Mouse (Mus musculus) limb, embryonic 15.5 days (tissue): Measurements from ENCODE around the gene Dleu7. TPM values are rescaled to one million over a fixed set of nuclear protein-coding genes. Genes with fewer than 3 reads are reported as not detected.
A peak's percentile ranks its signal among the peaks of the same experiment; 100 is the strongest.

Experiments used
- ATAC-seq: fragments of 200-750 bp; cut with Nextera tagmentation; 2 replicates; pipeline ENCODE4 v1.8.0; 2017; ENCODE audit warnings: low read depth, moderate TSS enrichment; ENCODE audit not compliant: insufficient number of reproducible peaks, low FRiP score, low TSS enrichment
- H3K27ac ChIP-seq: fragments of 300-500 bp; sonication (generic); 2 replicates; pipeline ENCODE4 v1.5.1; 2015; ENCODE audit warnings: moderate library complexity, mild to moderate bottlenecking, inconsistent platforms
- H3K27me3 ChIP-seq: fragments of 300-500 bp; sonication (generic); 2 replicates; pipeline ENCODE4 v1.6.1; 2015; ENCODE audit warnings: inconsistent platforms
- H3K36me3 ChIP-seq: fragments of 300-500 bp; sonication (generic); 2 replicates; pipeline ENCODE4 v1.6.1; 2015; ENCODE audit warnings: inconsistent platforms
- H3K4me1 ChIP-seq: fragments of 300-500 bp; sonication (generic); 2 replicates; pipeline ENCODE4 v1.6.1; 2015; ENCODE audit warnings: inconsistent platforms
- H3K4me2 ChIP-seq: fragments of 300-500 bp; sonication (generic); 2 replicates; pipeline ENCODE4 v1.6.1; 2015; ENCODE audit warnings: mild to moderate bottlenecking, inconsistent platforms
- H3K4me3 ChIP-seq: fragments of 300-500 bp; sonication (generic); 2 replicates; pipeline ENCODE4 v1.5.1; 2015; ENCODE audit warnings: mild to moderate bottlenecking, inconsistent platforms
- H3K9ac ChIP-seq: fragments of 300-500 bp; sonication (generic); 2 replicates; pipeline ENCODE4 v1.6.1; 2015; ENCODE audit warnings: inconsistent platforms
- H3K9me3 ChIP-seq: fragments of 300-500 bp; sonication (generic); 2 replicates; pipeline ENCODE4 v1.6.1; 2016; ENCODE audit warnings: inconsistent platforms
- WGBS: fragments of 180-500 bp; shearing (Covaris S2); methylation state at CpG from one replicate; pipeline ENCODE4 v1.1.7; 2015; 5-methylcytosine and 5-hydroxymethylcytosine counted together
- polyA plus RNA-seq: library from polyadenylated mRNA; unstranded; fragments of >200 nt; fragmentation: Nextera tagmentation; extraction: Ambion mirVana; gene quantifications from 2 replicates; pipeline ENCODE4 v1.2.1, GENCODE M21; 2015

Dleu7 gene
- polyA plus RNA-seq, 1 experiment from 2014 or later = 1.2 TPM

- Histone ChIP-seq H3K4me2 (no peak overlapping the region), H3K9me3 (no peaks in the 10 kb centered on the region), H3K4me1 (0 out of 2 replicates have a peak, but pooled peaks cover 6% of the 10 kb centered on the region), H3K9ac (no peak overlapping the region), H3K27ac (0 out of 2 replicates have a peak overlapping the region, but pooled peaks have one; percentile 43), H3K27me3 (no peaks in the 10 kb centered on the region), H3K36me3 (no peaks in the 10 kb centered on the region), H3K4me3 (no peak overlapping the region)
- 39% methylated on average over 5 of the region's 5 CpGs for WGBS
- ATAC-seq = peak; percentile 76; the same call in 1 of the 2 replicates
These were observed 30.6 kb upstream of the Dleu7 start for GRCm38 (mm10) chr14:62323457-62323856.

GRCm38 (mm10) chr14:62322581-62323344 is 29.9 kb upstream of the Dleu7 start:
- Histone ChIP-seq H3K4me3 (no peak overlapping the region), H3K4me1 (0 out of 2 replicates have a peak, but pooled peaks cover 6% of the 10 kb centered on the region), H3K4me2 (no peak overlapping the region), H3K9ac (no peak overlapping the region), H3K9me3 (no peaks in the 10 kb centered on the region), H3K27ac (no peak overlapping the region), H3K36me3 (no peaks in the 10 kb centered on the region), H3K27me3 (no peaks in the 10 kb centered on the region)
- 24% methylated on average over 6 of the region's 6 CpGs for WGBS
- peak; percentile 48; the same call in 1 of the 2 replicates for ATAC-seq

- no peak overlapping the region for H3K27ac ChIP-seq
- ATAC-seq = no peak
- no peaks in the 10 kb centered on the region for H3K27me3 ChIP-seq
- H3K4me2 ChIP-seq = no peak overlapping the region
- no peak overlapping the region for H3K9ac ChIP-seq
- no peak overlapping the region for H3K4me3 ChIP-seq
- 100% methylated on average over 1 of the region's 1 CpGs for WGBS
- H3K4me1 ChIP-seq = peaks cover 6% of the 10 kb centered on the region; the same call in 1 of the 2 replicates
- no peaks in the 10 kb centered on the region for H3K9me3 ChIP-seq
- no peaks in the 10 kb centered on the region for H3K36me3 ChIP-seq
These were observed 18.8 kb upstream of the Dleu7 start for GRCm38 (mm10) chr14:62311672-62312071.

GRCm38 (mm10) chr14:62309026-62309425 is 16.2 kb upstream of the Dleu7 start:
- Histone ChIP-seq H3K27ac (no peak overlapping the region), H3K9me3 (no peaks in the 10 kb centered on the region), H3K4me1 (peaks cover 6% of the 10 kb centered on the region; the same call in 1 of the 2 replicates), H3K27me3 (no peaks in the 10 kb centered on the region), H3K4me2 (no peak overlapping the region), H3K4me3 (no peak overlapping the region), H3K36me3 (no peaks in the 10 kb centered on the region), H3K9ac (no peak overlapping the region)
- 35% methylated on average over 2 of the region's 2 CpGs for WGBS
- no peak for ATAC-seq

- Histone ChIP-seq H3K4me3 (no peak overlapping the region), H3K27me3 (no peaks in the 10 kb centered on the region), H3K9me3 (no peaks in the 10 kb centered on the region), H3K27ac (no peak overlapping the region), H3K36me3 (no peaks in the 10 kb centered on the region), H3K4me2 (no peak overlapping the region), H3K4me1 (peaks cover 6% of the 10 kb centered on the region; the same call in 1 of the 2 replicates), H3K9ac (no peak overlapping the region)
- peak; percentile 35; the same call in 1 of the 2 replicates for ATAC-seq
- WGBS = 58% methylated on average over 1 of the region's 1 CpGs
These were observed 14.7 kb upstream of the Dleu7 start for GRCm38 (mm10) chr14:62307555-62307954.

GRCm38 (mm10) chr14:62300031-62300430 is 7.2 kb upstream of the Dleu7 start:
- ATAC-seq = no peak

GRCm38 (mm10) chr14:62298808-62299207 is 6.0 kb upstream of the Dleu7 start:
- H3K4me3 ChIP-seq = no peak overlapping the region
- H3K4me2 ChIP-seq = no peak overlapping the region
- H3K36me3 ChIP-seq = no peaks in the 10 kb centered on the region
- no peaks in the 10 kb centered on the region for H3K27me3 ChIP-seq
- 86% methylated on average over 1 of the region's 1 CpGs for WGBS
- H3K27ac ChIP-seq = no peak overlapping the region
- ATAC-seq = no peak
- H3K4me1 ChIP-seq = no peaks in the 10 kb centered on the region
- H3K9ac ChIP-seq = no peak overlapping the region
- H3K9me3 ChIP-seq = no peaks in the 10 kb centered on the region

More at GRCm38 (mm10) chr14:62300031-62300430, 7.2 kb upstream of the Dleu7 start:
- Histone ChIP-seq H3K27me3 (no peaks in the 10 kb centered on the region), H3K9me3 (no peaks in the 10 kb centered on the region), H3K36me3 (no peaks in the 10 kb centered on the region), H3K4me3 (no peak overlapping the region), H3K4me2 (no peak overlapping the region), H3K9ac (no peak overlapping the region), H3K27ac (no peak overlapping the region), H3K4me1 (no peaks in the 10 kb centered on the region)
- 86% methylated on average over 3 of the region's 3 CpGs for WGBS

- ATAC-seq = no peak
- Histone ChIP-seq H3K4me1 (peaks cover 13% of the 10 kb centered on the region), H3K27me3 (peaks cover 5% of the 10 kb centered on the region), H3K36me3 (no peaks in the 10 kb centered on the region), H3K9me3 (no peaks in the 10 kb centered on the region), H3K4me3 (peak overlapping the region; percentile 50), H3K4me2 (peak overlapping the region; percentile 98), H3K27ac (no peak overlapping the region), H3K9ac (no peak overlapping the region)
- 26% methylated on average over 3 of the region's 7 CpGs for WGBS
These were observed 720 bp downstream of the Dleu7 start for GRCm38 (mm10) chr14:62292166-62292487.

GRCm38 (mm10) chr14:62291406-62291987 is 1.4 kb downstream of the Dleu7 start:
- Histone ChIP-seq H3K27me3 (peaks cover 5% of the 10 kb centered on the region), H3K4me1 (peaks cover 13% of the 10 kb centered on the region), H3K9ac (no peak overlapping the region), H3K9me3 (no peaks in the 10 kb centered on the region), H3K27ac (no peak overlapping the region), H3K36me3 (no peaks in the 10 kb centered on the region), H3K4me3 (no peak overlapping the region), H3K4me2 (no peak overlapping the region)
- ATAC-seq = no peak
- 92% methylated on average over 1 of the region's 1 CpGs for WGBS

GRCm38 (mm10) chr14:62288731-62289130 is 4.1 kb downstream of the Dleu7 start:
- Histone ChIP-seq H3K4me2 (no peak overlapping the region), H3K27ac (no peak overlapping the region), H3K27me3 (peaks cover 5% of the 10 kb centered on the region), H3K4me3 (no peak overlapping the region), H3K9ac (no peak overlapping the region), H3K4me1 (peaks cover 13% of the 10 kb centered on the region), H3K36me3 (no peaks in the 10 kb centered on the region), H3K9me3 (no peaks in the 10 kb centered on the region)
- ATAC-seq = no peak
- WGBS = 89% methylated on average over 3 of the region's 3 CpGs

- no peaks in the 10 kb centered on the region for H3K27me3 ChIP-seq
- no peaks in the 10 kb centered on the region for H3K36me3 ChIP-seq
- H3K4me3 ChIP-seq = no peak overlapping the region
- no peak overlapping the region for H3K27ac ChIP-seq
- WGBS = 71% methylated on average over 2 of the region's 2 CpGs
- H3K4me2 ChIP-seq = no peak overlapping the region
- H3K9ac ChIP-seq = no peak overlapping the region
- H3K4me1 ChIP-seq = peaks cover 9% of the 10 kb centered on the region; the same call in 1 of the 2 replicates
- no peaks in the 10 kb centered on the region for H3K9me3 ChIP-seq
- no peak for ATAC-seq
These were observed 9.9 kb downstream of the Dleu7 start for GRCm38 (mm10) chr14:62282974-62283373.

GRCm38 (mm10) chr14:62273604-62274003 is 19.2 kb downstream of the Dleu7 start:
- no peaks in the 10 kb centered on the region for H3K36me3 ChIP-seq
- no peak overlapping the region for H3K4me3 ChIP-seq
- H3K9me3 ChIP-seq = no peaks in the 10 kb centered on the region
- no peak overlapping the region for H3K4me2 ChIP-seq
- H3K27me3 ChIP-seq = no peaks in the 10 kb centered on the region
- H3K9ac ChIP-seq = no peak overlapping the region
- ATAC-seq = no peak
- H3K27ac ChIP-seq = no peak overlapping the region
- H3K4me1 ChIP-seq = no peaks in the 10 kb centered on the region
- WGBS = 87% methylated on average over 3 of the region's 3 CpGs
